Mouse (Mus musculus): ENCODE data around the gene Rab3gap1. TPM values are rescaled to one million over a fixed set of nuclear protein-coding genes. Genes with fewer than 3 reads are reported as not detected.

The Rab3gap1 gene
- polyA plus RNA-seq, 1 experiment from 2014 or later = 9.1 TPM

- WGBS (ENCODE audit: insufficient replicate concordance) = 68% methylated on average over 9 of the region's 9 CpGs
- DNase-seq = no peak
- no peak overlapping the region for H3K27ac ChIP-seq
- H3K27me3 ChIP-seq = no peaks in the 10 kb centered on the region
- H3K36me3 ChIP-seq = no peaks in the 10 kb centered on the region
- no peak overlapping the region for H3K4me2 ChIP-seq
- no peak overlapping the region for H3K9ac ChIP-seq
- no peaks in the 10 kb centered on the region for H3K9me3 ChIP-seq (replicated peaks)
- no peak overlapping the region for H3K4me3 ChIP-seq (replicated peaks)
- no peak for ATAC-seq (ENCODE audit: low read depth)
- H3K4me1 ChIP-seq (replicated peaks) = no peaks in the 10 kb centered on the region
Observed at GRCm38 (mm10) chr1:127858945-127859648, 9.5 kb upstream of the Rab3gap1 start.

GRCm38 (mm10) chr1:127859799-127860400 lies 8.7 kb upstream of the Rab3gap1 start:
- no peaks in the 10 kb centered on the region for H3K4me1 ChIP-seq (replicated peaks)
- WGBS (ENCODE audit: insufficient replicate concordance) = 60% methylated on average over 6 of the region's 6 CpGs
- ATAC-seq (ENCODE audit: low read depth) (no peak), DNase-seq (no peak)
- H3K4me3 ChIP-seq (replicated peaks) = no peak overlapping the region
- no peaks in the 10 kb centered on the region for H3K9me3 ChIP-seq (replicated peaks)
- no peaks in the 10 kb centered on the region for H3K36me3 ChIP-seq
- no peak overlapping the region for H3K9ac ChIP-seq
- no peak overlapping the region for H3K4me2 ChIP-seq
- H3K27me3 ChIP-seq = no peaks in the 10 kb centered on the region
- H3K27ac ChIP-seq = no peak overlapping the region

GRCm38 (mm10) chr1:127860492-127860891 lies 8.1 kb upstream of the Rab3gap1 start:
- 78% methylated on average over 4 of the region's 4 CpGs for WGBS (ENCODE audit: insufficient replicate concordance)
- H3K27me3 ChIP-seq = no peaks in the 10 kb centered on the region
- ATAC-seq (ENCODE audit: low read depth) = no peak
- no peak overlapping the region for H3K4me2 ChIP-seq
- no peak overlapping the region for H3K27ac ChIP-seq
- DNase-seq = no peak
- no peaks in the 10 kb centered on the region for H3K4me1 ChIP-seq (replicated peaks)
- no peaks in the 10 kb centered on the region for H3K36me3 ChIP-seq
- H3K9ac ChIP-seq = no peak overlapping the region
- H3K4me3 ChIP-seq (replicated peaks) = no peak overlapping the region
- no peaks in the 10 kb centered on the region for H3K9me3 ChIP-seq (replicated peaks)

GRCm38 (mm10) chr1:127861900-127862299 lies 6.7 kb upstream of the Rab3gap1 start:
- no peak overlapping the region for H3K4me2 ChIP-seq
- H3K27ac ChIP-seq = no peak overlapping the region
- no peak overlapping the region for H3K9ac ChIP-seq
- no peaks in the 10 kb centered on the region for H3K9me3 ChIP-seq (replicated peaks)
- H3K36me3 ChIP-seq = no peaks in the 10 kb centered on the region
- WGBS (ENCODE audit: insufficient replicate concordance) = 74% methylated on average over 5 of the region's 5 CpGs
- no peak for ATAC-seq (ENCODE audit: low read depth)
- no peaks in the 10 kb centered on the region for H3K4me1 ChIP-seq (replicated peaks)
- DNase-seq = no peak
- H3K27me3 ChIP-seq = no peaks in the 10 kb centered on the region
- no peak overlapping the region for H3K4me3 ChIP-seq (replicated peaks)

GRCm38 (mm10) chr1:127863806-127864205 lies 4.8 kb upstream of the Rab3gap1 start:
- Histone ChIP-seq H3K27ac (no peak overlapping the region), H3K9me3 (replicated peaks) (no peaks in the 10 kb centered on the region), H3K36me3 (no peaks in the 10 kb centered on the region), H3K4me2 (no peak overlapping the region), H3K4me1 (replicated peaks) (peaks cover 3% of the 10 kb centered on the region; the same call in 1 of the 2 replicates), H3K9ac (no peak overlapping the region), H3K4me3 (replicated peaks) (no peak overlapping the region), H3K27me3 (no peaks in the 10 kb centered on the region)
- no peak for ATAC-seq (ENCODE audit: low read depth)
- no peak for DNase-seq
- WGBS (ENCODE audit: insufficient replicate concordance) = 65% methylated on average over 7 of the region's 7 CpGs

- peak overlapping the region; percentile 73 for H3K4me2 ChIP-seq
- 31% methylated on average over 8 of the region's 8 CpGs for WGBS (ENCODE audit: insufficient replicate concordance)
- H3K27ac ChIP-seq = 0 out of 2 replicates have a peak overlapping the region, but pooled peaks have one; percentile 72
- no peak for ATAC-seq (ENCODE audit: low read depth)
- H3K4me3 ChIP-seq (replicated peaks) = peak overlapping the region; percentile 82
- peak overlapping the region; percentile 79 for H3K9ac ChIP-seq
- peaks cover 16% of the 10 kb centered on the region for H3K36me3 ChIP-seq
- DNase-seq = no peak
- H3K9me3 ChIP-seq (replicated peaks) = no peaks in the 10 kb centered on the region
- no peaks in the 10 kb centered on the region for H3K27me3 ChIP-seq
- peaks cover 18% of the 10 kb centered on the region for H3K4me1 ChIP-seq (replicated peaks)
Observed at GRCm38 (mm10) chr1:127869276-127869675, 703 bp downstream of the Rab3gap1 start.

- H3K36me3 ChIP-seq = peaks cover 11% of the 10 kb centered on the region
- no peak overlapping the region for H3K4me3 ChIP-seq (replicated peaks)
- H3K9me3 ChIP-seq (replicated peaks) = no peaks in the 10 kb centered on the region
- no peak overlapping the region for H3K9ac ChIP-seq
- no peaks in the 10 kb centered on the region for H3K27me3 ChIP-seq
- DNase-seq (no peak), ATAC-seq (ENCODE audit: low read depth) (no peak)
- no peak overlapping the region for H3K4me2 ChIP-seq
- H3K27ac ChIP-seq = no peak overlapping the region
- no peaks in the 10 kb centered on the region for H3K4me1 ChIP-seq (replicated peaks)
- 52% methylated on average over 1 of the region's 1 CpGs for WGBS (ENCODE audit: insufficient replicate concordance)
Observed at GRCm38 (mm10) chr1:127899401-127899800, 30.8 kb downstream of the Rab3gap1 start.

GRCm38 (mm10) chr1:127904774-127905385 lies 36.3 kb downstream of the Rab3gap1 start:
- no peak overlapping the region for H3K9ac ChIP-seq
- H3K36me3 ChIP-seq = peaks cover 21% of the 10 kb centered on the region
- H3K9me3 ChIP-seq (replicated peaks) = no peaks in the 10 kb centered on the region
- no peak overlapping the region for H3K27ac ChIP-seq
- H3K4me3 ChIP-seq (replicated peaks) = no peak overlapping the region
- no peaks in the 10 kb centered on the region for H3K27me3 ChIP-seq
- H3K4me1 ChIP-seq (replicated peaks) = no peaks in the 10 kb centered on the region
- DNase-seq (no peak), ATAC-seq (ENCODE audit: low read depth) (no peak)
- WGBS (ENCODE audit: insufficient replicate concordance) = 85% methylated on average over 2 of the region's 2 CpGs
- H3K4me2 ChIP-seq = no peak overlapping the region

- H3K4me3 ChIP-seq (replicated peaks) = no peak overlapping the region
- no peak overlapping the region for H3K4me2 ChIP-seq
- no peak overlapping the region for H3K9ac ChIP-seq
- no peak for ATAC-seq (ENCODE audit: low read depth)
- DNase-seq = no peak
- no peaks in the 10 kb centered on the region for H3K27me3 ChIP-seq
- H3K27ac ChIP-seq = no peak overlapping the region
- H3K9me3 ChIP-seq (replicated peaks) = no peaks in the 10 kb centered on the region
- H3K4me1 ChIP-seq (replicated peaks) = no peaks in the 10 kb centered on the region
- peaks cover 32% of the 10 kb centered on the region for H3K36me3 ChIP-seq
- 79% methylated on average over 4 of the region's 4 CpGs for WGBS (ENCODE audit: insufficient replicate concordance)
Observed at GRCm38 (mm10) chr1:127913116-127913515, 44.5 kb downstream of the Rab3gap1 start.

GRCm38 (mm10) chr1:127915316-127915715 lies 46.7 kb downstream of the Rab3gap1 start:
- H3K4me1 ChIP-seq (replicated peaks) = no peaks in the 10 kb centered on the region
- no peak overlapping the region for H3K4me3 ChIP-seq (replicated peaks)
- no peaks in the 10 kb centered on the region for H3K9me3 ChIP-seq (replicated peaks)
- no peak overlapping the region for H3K27ac ChIP-seq
- ATAC-seq (ENCODE audit: low read depth) (no peak), DNase-seq (no peak)
- peaks cover 47% of the 10 kb centered on the region for H3K36me3 ChIP-seq
- no peaks in the 10 kb centered on the region for H3K27me3 ChIP-seq
- H3K9ac ChIP-seq = no peak overlapping the region
- WGBS (ENCODE audit: insufficient replicate concordance) = 76% methylated on average over 6 of the region's 6 CpGs
- H3K4me2 ChIP-seq = no peak overlapping the region

- no peak overlapping the region for H3K4me3 ChIP-seq (replicated peaks)
- ATAC-seq (ENCODE audit: low read depth) = no peak
- no peaks in the 10 kb centered on the region for H3K9me3 ChIP-seq (replicated peaks)
- H3K36me3 ChIP-seq = peaks cover 44% of the 10 kb centered on the region
- 68% methylated on average over 1 of the region's 1 CpGs for WGBS (ENCODE audit: insufficient replicate concordance)
- no peak overlapping the region for H3K9ac ChIP-seq
- DNase-seq = no peak
- H3K4me1 ChIP-seq (replicated peaks) = no peaks in the 10 kb centered on the region
- no peak overlapping the region for H3K27ac ChIP-seq
- no peak overlapping the region for H3K4me2 ChIP-seq
- H3K27me3 ChIP-seq = no peaks in the 10 kb centered on the region
Observed at GRCm38 (mm10) chr1:127915802-127916201, 47.2 kb downstream of the Rab3gap1 start.
